Mouse (Mus musculus): ENCODE data around the gene Nrbp1. TPM values are rescaled to one million over a fixed set of nuclear protein-coding genes. Genes with fewer than 3 reads are reported as not detected.
A peak's percentile ranks its signal among the peaks of the same experiment; 100 is the strongest.

The Nrbp1 gene
- total RNA-seq (2021), result 10 to 100 TPM; 77.9 to 80.9 TPM

DNA sequence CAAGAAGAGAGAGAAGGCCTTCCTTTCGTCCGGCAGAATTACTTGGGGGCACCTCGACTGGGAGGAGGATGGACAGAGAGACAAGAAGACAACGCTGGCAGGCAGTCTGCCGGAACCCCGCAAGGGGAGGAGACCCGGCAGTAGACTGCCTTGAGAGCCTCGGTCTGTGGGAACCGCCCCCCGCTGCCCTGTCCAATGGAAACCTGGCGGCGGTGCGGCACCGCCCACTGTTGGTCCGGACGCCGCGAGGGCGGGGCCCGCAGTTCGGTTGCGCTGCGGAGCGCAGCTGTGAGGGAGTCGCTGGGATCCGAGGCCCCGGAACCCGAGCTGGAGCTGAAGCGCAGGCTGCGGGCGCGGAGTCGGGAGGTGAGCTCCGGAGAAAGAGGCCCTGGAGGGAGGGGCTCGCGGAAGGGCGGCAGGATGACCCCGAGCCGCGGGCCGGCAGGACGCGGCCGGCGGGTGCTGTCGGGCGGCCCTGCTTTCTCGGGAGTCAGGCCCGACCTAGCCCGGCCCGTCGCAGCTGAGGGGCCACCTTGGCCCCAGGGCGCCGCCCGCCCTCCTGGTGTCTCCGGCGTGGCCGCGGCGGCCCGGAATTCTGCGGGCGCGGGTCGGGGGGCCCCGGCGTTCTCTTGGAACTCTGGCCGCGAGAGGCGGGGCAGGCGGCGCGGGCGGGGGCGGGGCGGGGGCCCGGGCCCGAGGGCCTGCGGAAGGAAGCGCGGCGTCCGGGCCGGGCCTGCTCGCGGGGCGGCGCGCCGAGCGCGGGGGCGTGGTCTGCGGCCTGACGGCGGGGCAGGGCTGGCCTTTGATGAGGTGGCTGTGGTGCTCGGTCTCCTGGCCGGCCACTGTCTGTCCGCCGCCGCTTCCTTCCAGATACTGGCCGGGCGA, at the start of gene Nrbp1, which contains the start of gene Gm9970:
Gene Nrbp1 (plus strand): TSS at position 228 of the 885 bp plus-strand sequence.
Gene Gm9970 (minus strand): TSS at position 596 of the 885 bp plus-strand sequence.
- intact Hi-C loops (cut with DNase I), result loop anchor here (1.0 to 2.0 kb wide), 2 partner anchors 21 to 50 kb away; partner anchors contain the start of genes Ift172 and Ppm1g
- DNase-seq (ENCODE audit: low spot score in 2 of 2), result peak; percentile 94 to 97

GRCm38 (mm10) chr5:31192045-31192938, 48.4 kb upstream of the Nrbp1 start:
- DNase-seq (ENCODE audit: low spot score in 2 of 2), result no peak
- intact Hi-C loops (cut with DNase I), result loop anchor here (10.0 kb wide), 1 partner anchor 237 kb away; no protein-coding TSS in a partner anchor

GRCm38 (mm10) chr5:31192939-31193630, 47.6 kb upstream of the Nrbp1 start, which contains the start of the genes Snx17 and Eif2b4:
Snx17 (plus strand) TSS chr5:31193227.
Eif2b4 (minus strand) TSS chr5:31193430.
- DNase-seq (ENCODE audit: low spot score in 2 of 2), result peak; percentile 100
- intact Hi-C loops (cut with DNase I), result loop anchor here (1.0 to 10.0 kb wide), 3 partner anchors 9 to 238 kb away; partner anchors contain the start of genes Gtf3c2 and Zfp513

DNA sequence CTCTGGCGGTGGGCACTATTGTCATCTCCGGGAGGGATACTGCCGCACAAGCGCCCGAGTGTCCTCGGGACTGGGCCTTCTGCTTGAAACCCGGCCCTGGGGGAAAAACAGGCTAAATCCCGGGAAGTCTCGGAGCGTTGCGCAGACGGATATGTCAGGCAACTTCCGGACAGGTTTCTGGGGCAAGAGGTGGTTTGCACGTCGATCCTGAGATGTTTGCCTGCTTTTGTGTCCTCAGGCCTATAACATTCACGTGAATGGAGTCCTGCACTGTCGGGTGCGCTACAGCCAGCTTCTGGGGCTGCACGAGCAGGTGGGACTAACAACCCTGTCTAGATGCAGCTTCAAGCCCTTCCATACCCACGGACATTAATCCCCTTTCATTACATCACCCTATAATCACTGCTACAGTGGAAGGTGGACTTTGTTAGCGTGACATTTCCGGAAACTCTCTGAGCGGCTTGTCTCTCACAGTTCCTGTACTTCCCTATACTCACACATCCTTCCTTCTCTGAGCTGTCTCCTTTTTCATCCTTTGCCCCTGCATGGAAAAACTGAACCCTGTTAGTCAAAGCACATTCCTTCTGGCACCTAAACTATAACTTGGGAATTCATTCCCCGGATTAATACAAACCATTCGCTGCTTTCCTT, 46.9 kb upstream of the Nrbp1 start:
- intact Hi-C loops (cut with DNase I), result loop anchor here (1.0 to 10.0 kb wide), 3 partner anchors 9 to 239 kb away; partner anchors contain the start of genes Gtf3c2 and Zfp513

DNA sequence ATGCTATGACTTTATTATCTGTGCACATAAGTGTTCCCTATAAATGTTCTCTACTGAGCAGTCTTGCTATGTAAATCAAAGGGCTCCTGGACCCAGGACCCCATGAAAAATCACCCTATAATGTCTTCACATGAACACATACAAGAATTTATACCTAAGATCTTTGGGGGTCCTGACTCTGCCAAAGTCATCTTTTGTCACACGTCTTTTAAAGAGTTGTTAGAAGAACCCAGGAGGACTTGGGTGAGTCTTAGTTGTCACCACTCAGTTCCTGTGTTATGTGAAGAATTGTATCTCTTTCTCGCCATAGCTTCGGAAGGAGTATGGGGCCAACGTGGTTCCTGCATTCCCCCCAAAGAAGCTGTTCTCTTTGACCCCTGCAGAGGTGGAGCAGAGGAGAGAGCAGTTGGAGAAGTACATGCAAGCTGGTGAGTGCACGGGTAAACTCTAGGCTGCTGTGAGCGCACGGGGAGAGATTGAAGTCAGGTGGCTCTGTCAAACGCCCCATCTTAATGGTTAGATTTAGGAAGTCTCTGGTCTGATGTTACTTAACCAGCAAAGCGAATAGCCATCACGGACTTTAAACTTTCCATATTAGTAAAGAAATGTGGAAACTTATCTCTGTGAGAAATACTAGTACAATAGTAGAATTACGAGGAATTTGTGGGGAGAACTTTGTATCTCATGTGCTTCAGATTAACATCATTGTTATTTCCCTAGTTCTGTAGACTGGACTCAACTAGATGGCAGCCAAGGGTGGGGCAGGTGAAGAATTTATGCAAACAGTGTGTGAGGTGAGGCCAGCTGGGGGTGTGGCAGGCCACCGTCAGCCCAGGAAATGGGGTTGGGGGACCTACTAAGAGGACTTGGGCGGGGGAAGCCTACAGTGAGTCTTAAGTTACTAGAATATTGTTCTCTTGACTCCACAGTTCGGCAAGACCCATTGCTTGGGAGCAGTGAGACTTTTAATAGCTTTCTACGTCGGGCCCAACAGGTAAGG, 45.9 kb upstream of the Nrbp1 start:
- no peak for DNase-seq (ENCODE audit: low spot score in 2 of 2)
- intact Hi-C loops (cut with DNase I), result loop anchor here (10.0 kb wide), 1 partner anchor 240 kb away; no protein-coding TSS in a partner anchor

More for the DNA sequence above, 46.9 kb upstream of the Nrbp1 start:
- no peak for DNase-seq (ENCODE audit: low spot score in 2 of 2)

DNA sequence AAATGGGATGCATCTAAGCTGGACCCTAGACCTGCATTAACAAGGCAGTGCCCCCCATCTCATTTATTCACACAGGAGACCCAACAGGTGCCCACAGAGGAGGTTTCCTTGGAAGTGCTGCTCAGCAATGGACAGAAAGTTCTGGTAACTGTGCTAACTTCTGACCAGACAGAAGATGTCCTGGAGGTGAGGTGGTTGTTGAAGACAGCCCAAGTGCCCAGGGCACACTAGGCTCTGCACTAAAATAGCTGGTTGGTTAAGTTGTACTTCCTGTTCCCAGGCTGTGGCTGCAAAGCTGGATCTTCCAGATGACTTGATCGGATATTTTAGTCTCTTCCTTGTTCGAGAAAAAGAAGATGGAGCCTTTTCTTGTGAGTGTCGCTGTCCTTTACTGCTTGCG, 45.0 kb upstream of the Nrbp1 start:
- intact Hi-C loops (cut with DNase I), result loop anchor here (10.0 kb wide), 1 partner anchor 241 kb away; no protein-coding TSS in a partner anchor
- no peak for DNase-seq (ENCODE audit: low spot score in 2 of 2)

- intact Hi-C loops (cut with DNase I), result loop anchor here (10.0 kb wide), 1 partner anchor 241 kb away; no protein-coding TSS in a partner anchor
- no peak for DNase-seq (ENCODE audit: low spot score in 2 of 2)
These were observed 44.5 kb upstream of the Nrbp1 start for GRCm38 (mm10) chr5:31196207-31196606.

GRCm38 (mm10) chr5:31197072-31197471, 43.6 kb upstream of the Nrbp1 start:
- no peak for DNase-seq (ENCODE audit: low spot score in 2 of 2)
- intact Hi-C loops (cut with DNase I), result loop anchor here (10.0 kb wide), 1 partner anchor 242 kb away; no protein-coding TSS in a partner anchor

- no peak for DNase-seq (ENCODE audit: low spot score in 2 of 2)
- intact Hi-C loops (cut with DNase I), result loop anchor here (10.0 kb wide), 1 partner anchor 243 kb away; no protein-coding TSS in a partner anchor
These were observed 42.5 kb upstream of the Nrbp1 start for GRCm38 (mm10) chr5:31198170-31198569.

DNA sequence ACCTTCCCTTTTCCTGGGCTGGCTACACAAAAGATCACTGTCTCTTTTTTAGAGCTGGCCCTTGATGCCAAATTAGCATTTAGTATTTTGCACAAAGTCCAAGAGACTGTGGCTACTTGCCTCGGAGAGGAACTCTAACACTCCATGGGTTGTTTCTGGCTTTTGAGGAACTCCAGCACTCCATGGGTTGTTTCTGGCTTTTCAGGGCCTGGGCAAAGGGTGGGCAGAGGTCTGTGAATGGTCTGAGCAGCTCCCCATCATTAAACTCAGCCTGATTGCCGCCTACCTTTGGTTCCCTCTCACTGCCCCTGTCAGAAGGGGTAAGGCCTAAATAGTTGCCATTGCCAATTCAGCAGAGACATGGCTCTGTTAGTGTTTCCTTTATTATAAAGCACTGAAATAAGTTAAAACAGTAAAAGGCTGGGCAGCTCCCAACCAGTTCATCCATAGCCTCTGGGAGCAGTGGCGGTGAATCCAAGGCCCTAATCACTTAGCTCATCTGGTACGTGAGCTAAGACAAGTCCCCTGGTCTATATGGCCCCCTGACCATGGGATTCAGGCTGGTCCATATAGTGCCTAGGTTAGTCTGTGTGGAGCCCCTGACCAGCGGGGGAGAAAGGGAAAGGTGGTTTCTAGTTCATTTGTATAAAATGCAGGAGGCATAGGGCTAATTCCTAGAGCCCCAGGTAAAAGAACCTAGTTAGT, 41.9 kb upstream of the Nrbp1 start:
- intact Hi-C loops (cut with DNase I), result loop anchor here (10.0 kb wide), 1 partner anchor 244 kb away; no protein-coding TSS in a partner anchor

GRCm38 (mm10) chr5:31199321-31199892, 41.3 kb upstream of the Nrbp1 start:
- intact Hi-C loops (cut with DNase I), result loop anchor here (10.0 kb wide), 1 partner anchor 245 kb away; no protein-coding TSS in a partner anchor
- no peak for DNase-seq (ENCODE audit: low spot score in 2 of 2)

More for the DNA sequence above, 41.9 kb upstream of the Nrbp1 start:
- DNase-seq (ENCODE audit: low spot score in 2 of 2), result no peak

GRCm38 (mm10) chr5:31199893-31200292, 40.8 kb upstream of the Nrbp1 start:
- no peak for DNase-seq (ENCODE audit: low spot score in 2 of 2)
- intact Hi-C loops (cut with DNase I), result loop anchor here (10.0 kb wide), 1 partner anchor 245 kb away; no protein-coding TSS in a partner anchor

DNA sequence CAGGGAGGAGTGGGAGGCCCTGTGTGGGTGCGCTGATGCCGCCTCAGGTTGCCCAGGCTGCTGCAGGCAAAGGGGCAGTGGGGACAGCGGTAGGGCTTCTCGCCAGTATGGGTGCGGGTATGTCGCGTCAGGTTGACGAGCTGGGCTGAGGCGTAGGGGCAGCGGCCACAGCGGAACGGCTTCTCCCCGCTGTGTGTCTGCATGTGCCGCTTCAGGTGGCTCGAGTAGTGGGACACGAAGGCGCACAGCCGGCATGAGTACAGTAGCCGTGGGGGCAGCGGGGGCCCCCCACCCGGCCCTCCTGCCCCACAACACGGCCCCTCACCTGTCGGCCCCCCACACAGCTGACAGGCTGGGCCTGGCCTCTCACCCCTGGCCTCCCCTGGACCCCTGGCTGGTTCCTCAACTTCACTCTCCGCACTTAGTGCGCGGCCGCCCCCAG, 40.3 kb upstream of the Nrbp1 start:
- no peak for DNase-seq (ENCODE audit: low spot score in 2 of 2)
- intact Hi-C loops (cut with DNase I), result no loop called here

GRCm38 (mm10) chr5:31201042-31201741, 39.5 kb upstream of the Nrbp1 start:
- intact Hi-C loops (cut with DNase I), result no loop called here
- DNase-seq (ENCODE audit: low spot score in 2 of 2), result no peak

Measured in left cerebral cortex, postnatal 36 days (tissue).